Mouse (Mus musculus): ENCODE data around the gene Cd59a. TPM values are rescaled to one million over a fixed set of nuclear protein-coding genes. Genes with fewer than 3 reads are reported as not detected.

Gene Cd59a
- total RNA-seq, 2 experiments from 2014 or later: 3.0 to 4.4 TPM

- DNase-seq (ENCODE audit: low spot score in 2 of 2): peak; percentile 73 to 74
- H3K27ac ChIP-seq: no peak overlapping the region
- TF ChIP-seq CTCF (conservative IDR thresholded peaks at IDR 0.05): peak; percentile 97
- no peak overlapping the region for H3K4me3 ChIP-seq
Measured at GRCm38 (mm10) chr2:104134150-104135056, 38.8 kb downstream of the Cd59a start.

- DNase-seq (ENCODE audit: low spot score in 2 of 2): no peak
- no peak for TF ChIP-seq CTCF (conservative IDR thresholded peaks at IDR 0.05)
- no peak overlapping the region for H3K4me3 ChIP-seq
Measured at GRCm38 (mm10) chr2:104135920-104136319, 40.3 kb downstream of the Cd59a start.

GRCm38 (mm10) chr2:104142140-104142539, 46.5 kb downstream of the Cd59a start:
- no peak for DNase-seq (ENCODE audit: low spot score in 2 of 2)
- H3K4me3 ChIP-seq: no peak overlapping the region
- no peak overlapping the region for H3K27ac ChIP-seq
- TF ChIP-seq CTCF (conservative IDR thresholded peaks at IDR 0.05): no peak

More at GRCm38 (mm10) chr2:104135920-104136319, 40.3 kb downstream of the Cd59a start:
- H3K27ac ChIP-seq: no peak overlapping the region

- Histone ChIP-seq H3K27ac (no peak overlapping the region), H3K4me3 (no peak overlapping the region)
- DNase-seq (ENCODE audit: low spot score in 2 of 2): no peak
- no peak for TF ChIP-seq CTCF (conservative IDR thresholded peaks at IDR 0.05)
Measured at GRCm38 (mm10) chr2:104144004-104144403, 48.4 kb downstream of the Cd59a start.

- Histone ChIP-seq H3K4me3 (no peak overlapping the region), H3K27ac (0 out of 2 replicates have a peak overlapping the region, but pooled peaks have one; percentile 10)
- peak in 1 of 2 experiments; percentile 20 for DNase-seq (ENCODE audit: low spot score in 2 of 2)
- peak; percentile 60 for TF ChIP-seq CTCF (conservative IDR thresholded peaks at IDR 0.05)
Measured at GRCm38 (mm10) chr2:104145983-104146382, 50.4 kb downstream of the Cd59a start.

- no peak for TF ChIP-seq CTCF (conservative IDR thresholded peaks at IDR 0.05)
Measured at GRCm38 (mm10) chr2:104147910-104148561, 52.4 kb downstream of the Cd59a start.

GRCm38 (mm10) chr2:104150608-104151397, 55.2 kb downstream of the Cd59a start:
- Histone ChIP-seq H3K4me3 (no peak overlapping the region), H3K27ac (no peak overlapping the region)
- TF ChIP-seq CTCF (conservative IDR thresholded peaks at IDR 0.05): no peak
- no peak for DNase-seq (ENCODE audit: low spot score in 2 of 2)

More at GRCm38 (mm10) chr2:104147910-104148561, 52.4 kb downstream of the Cd59a start:
- Histone ChIP-seq H3K4me3 (no peak overlapping the region), H3K27ac (no peak overlapping the region)
- DNase-seq (ENCODE audit: low spot score in 2 of 2): no peak

- TF ChIP-seq CTCF (conservative IDR thresholded peaks at IDR 0.05): no peak
- H3K4me3 ChIP-seq: no peak overlapping the region
- no peak for DNase-seq (ENCODE audit: low spot score in 2 of 2)
- no peak overlapping the region for H3K27ac ChIP-seq
Measured at GRCm38 (mm10) chr2:104153345-104153744, 57.7 kb downstream of the Cd59a start.

GRCm38 (mm10) chr2:104153876-104154275, 58.3 kb downstream of the Cd59a start:
- DNase-seq (ENCODE audit: low spot score in 2 of 2): no peak
- no peak for TF ChIP-seq CTCF (conservative IDR thresholded peaks at IDR 0.05)
- no peak overlapping the region for H3K4me3 ChIP-seq
- H3K27ac ChIP-seq: no peak overlapping the region

- no peak for TF ChIP-seq CTCF (conservative IDR thresholded peaks at IDR 0.05)
- DNase-seq (ENCODE audit: low spot score in 2 of 2): no peak
Measured at GRCm38 (mm10) chr2:104157831-104158230, 62.2 kb downstream of the Cd59a start.

GRCm38 (mm10) chr2:104163418-104163817, 67.8 kb downstream of the Cd59a start:
- no peak for TF ChIP-seq CTCF (conservative IDR thresholded peaks at IDR 0.05)
- no peak for DNase-seq (ENCODE audit: low spot score in 2 of 2)
- Histone ChIP-seq H3K4me3 (no peak overlapping the region), H3K27ac (no peak overlapping the region)

More at GRCm38 (mm10) chr2:104157831-104158230, 62.2 kb downstream of the Cd59a start:
- no peak overlapping the region for H3K27ac ChIP-seq
- no peak overlapping the region for H3K4me3 ChIP-seq

GRCm38 (mm10) chr2:104163978-104164487, 68.4 kb downstream of the Cd59a start:
- Histone ChIP-seq H3K27ac (no peak overlapping the region), H3K4me3 (no peak overlapping the region)
- TF ChIP-seq CTCF (conservative IDR thresholded peaks at IDR 0.05): no peak
- no peak for DNase-seq (ENCODE audit: low spot score in 2 of 2)

Other genes starting within 250 kb of the Cd59a start
- 10 to 100 TPM; 20.3 to 22.1 TPM for gene Lmo2, start 137.8 kb upstream of the Cd59a start, total RNA-seq (2021)
- 10 to 100 TPM; 47.4 to 47.5 TPM for gene Fbxo3, start 68.1 kb upstream of the Cd59a start, total RNA-seq (2021)
- not detected for gene 4931422A03Rik, start 67.4 kb upstream of the Cd59a start, total RNA-seq (2021)
- gene Gm10912, start 30.0 kb upstream of the Cd59a start, total RNA-seq (2021): under 1 TPM; 0.42 to 0.56 TPM
- not detected for gene Gm10799, start 27.3 kb upstream of the Cd59a start, total RNA-seq (2021)
- not detected for gene Cd59b, start 26.0 kb upstream of the Cd59a start, total RNA-seq (2021)
- gene A930018P22Rik, start 27.0 kb downstream of the Cd59a start, total RNA-seq (2021): not detected

All from layer of hippocampus, adult 2 months (tissue).